In genomic region chr9:48697470-48697815, GRCm38 (mm10) we compare ENCODE assay signal across 18 mouse cellular contexts.
DNase-seq lines count a peak whose midpoint lies in the region; ATAC-seq lines count a peak whose summit lies in the region.
"Had no signal": no experiment of that assay in that cellular context is flagged by ENCODE, and none has a peak within 500 bp of the region (broad histone marks: within the 10 kb centered on the region; RNA-seq: fewer than 3 reads in every experiment).

No protein-coding gene starts in this region.

- H3K9me3 ChIP-seq in forebrain, embryonic 12.5 days: no peaks in the 10 kb centered on the region
- H3K9me3 ChIP-seq in forebrain, embryonic 15.5 days: no peaks in the 10 kb centered on the region
- H3K9me3 ChIP-seq in midbrain, embryonic 10.5 days (replicated peaks): no peaks in the 10 kb centered on the region
- no peaks in the 10 kb centered on the region for H3K9me3 ChIP-seq in midbrain, embryonic 15.5 days
- H3K9me3 ChIP-seq in embryonic facial prominence, embryonic 14.5 days (ENCODE audit: control insufficient read depth, low read length): no peaks in the 10 kb centered on the region
- H3K9me3 ChIP-seq: embryonic facial prominence, embryonic 15.5 days; kidney, embryonic 15.5 days; liver, embryonic 13.5 days had no signal

- no peak overlapping the region for H3K4me2 ChIP-seq in forebrain, embryonic 12.5 days
- no peak overlapping the region for H3K4me2 ChIP-seq in forebrain, embryonic 15.5 days (replicated peaks)
- no peak overlapping the region for H3K4me2 ChIP-seq in midbrain, embryonic 15.5 days
- H3K4me2 ChIP-seq in embryonic facial prominence, embryonic 14.5 days (ENCODE audit: low read depth, low read length): no peak overlapping the region
- H3K4me2 ChIP-seq: embryonic facial prominence, embryonic 15.5 days; kidney, embryonic 15.5 days; limb, embryonic 13.5 days; liver, embryonic 13.5 days; lung, embryonic 14.5 days had no signal

- H3K27ac ChIP-seq in forebrain, embryonic 12.5 days: no peak overlapping the region
- no peak overlapping the region for H3K27ac ChIP-seq in forebrain, embryonic 15.5 days (replicated peaks)
- peak overlapping the region; percentile 93 for H3K27ac ChIP-seq in midbrain, embryonic 10.5 days (replicated peaks)
- H3K27ac ChIP-seq in midbrain, embryonic 15.5 days: no peak overlapping the region
- H3K27ac ChIP-seq in embryonic facial prominence, embryonic 14.5 days (replicated peaks; ENCODE audit: low read depth, low read length): no peak overlapping the region
- H3K27ac ChIP-seq: embryonic facial prominence, embryonic 15.5 days; kidney, embryonic 15.5 days; limb, embryonic 13.5 days; liver, embryonic 13.5 days had no signal

- peak; percentile 58 for DNase-seq in midbrain, embryonic 10.5 days (ENCODE audit: low spot score)
- DNase-seq in thymus, postnatal 0 days (ENCODE audit: low spot score): peak; percentile 28
- DNase-seq in thymus, adult 18-20 months: no peak
- DNase-seq in embryonic facial prominence, embryonic 14.5 days (ENCODE audit: low spot score): no peak
- DNase-seq in kidney, postnatal 14 days: no peak
- DNase-seq: cerebellum, adult 2 months; gastrocnemius, postnatal 25 days; liver, embryonic 13.5 days; lung, embryonic 14.5 days; lung, postnatal 36 days had no signal

- H3K4me3 ChIP-seq in forebrain, embryonic 12.5 days (replicated peaks): no peak overlapping the region
- no peak overlapping the region for H3K4me3 ChIP-seq in forebrain, embryonic 15.5 days
- peak overlapping the region; percentile 28; the same call in 1 of the 2 replicates for H3K4me3 ChIP-seq in midbrain, embryonic 10.5 days
- no peak overlapping the region for H3K4me3 ChIP-seq in midbrain, embryonic 15.5 days
- H3K4me3 ChIP-seq in embryonic facial prominence, embryonic 14.5 days (ENCODE audit: low read depth, low read length): no peak overlapping the region
- H3K4me3 ChIP-seq: embryonic facial prominence, embryonic 15.5 days; kidney, embryonic 15.5 days; limb, embryonic 13.5 days; liver, embryonic 13.5 days had no signal

- WGBS in forebrain, embryonic 12.5 days: 20% methylated on average over 2 of the region's 2 CpGs
- WGBS in forebrain, embryonic 15.5 days: 19% methylated on average over 2 of the region's 2 CpGs
- 21% methylated on average over 2 of the region's 2 CpGs for WGBS in midbrain, embryonic 10.5 days
- WGBS in midbrain, embryonic 15.5 days: 14% methylated on average over 2 of the region's 2 CpGs
- WGBS in embryonic facial prominence, embryonic 14.5 days: 64% methylated on average over 2 of the region's 2 CpGs

- H3K4me1 ChIP-seq in forebrain, embryonic 12.5 days: peaks cover 46% of the 10 kb centered on the region
- H3K4me1 ChIP-seq in forebrain, embryonic 15.5 days: peaks cover 4% of the 10 kb centered on the region; the same call in 1 of the 2 replicates
- peaks cover 90% of the 10 kb centered on the region for H3K4me1 ChIP-seq in midbrain, embryonic 10.5 days
- H3K4me1 ChIP-seq in midbrain, embryonic 15.5 days: peaks cover 26% of the 10 kb centered on the region
- no peaks in the 10 kb centered on the region for H3K4me1 ChIP-seq in embryonic facial prominence, embryonic 14.5 days (ENCODE audit: control insufficient read depth, insufficient read depth, low read length)
- H3K4me1 ChIP-seq: liver, embryonic 13.5 days had no signal

- no peak overlapping the region for H3K9ac ChIP-seq in forebrain, embryonic 12.5 days
- no peak overlapping the region for H3K9ac ChIP-seq in forebrain, embryonic 15.5 days (replicated peaks)
- H3K9ac ChIP-seq in midbrain, embryonic 15.5 days: no peak overlapping the region
- H3K9ac ChIP-seq in embryonic facial prominence, embryonic 14.5 days (ENCODE audit: low read depth, low read length): no peak overlapping the region
- H3K9ac ChIP-seq: embryonic facial prominence, embryonic 15.5 days; kidney, embryonic 15.5 days; limb, embryonic 13.5 days; liver, embryonic 13.5 days; lung, embryonic 14.5 days had no signal

- no peaks in the 10 kb centered on the region for H3K36me3 ChIP-seq in forebrain, embryonic 12.5 days (replicated peaks)
- no peaks in the 10 kb centered on the region for H3K36me3 ChIP-seq in forebrain, embryonic 15.5 days
- peaks cover 12% of the 10 kb centered on the region for H3K36me3 ChIP-seq in midbrain, embryonic 10.5 days
- no peaks in the 10 kb centered on the region for H3K36me3 ChIP-seq in midbrain, embryonic 15.5 days (replicated peaks)
- H3K36me3 ChIP-seq in embryonic facial prominence, embryonic 14.5 days (ENCODE audit: control insufficient read depth, insufficient read depth, low read length): no peaks in the 10 kb centered on the region
- H3K36me3 ChIP-seq: embryonic facial prominence, embryonic 15.5 days; kidney, embryonic 15.5 days; limb, embryonic 13.5 days; liver, embryonic 13.5 days had no signal

- 0 out of 2 replicates have a peak, but pooled peaks have one; percentile 9 for ATAC-seq in forebrain, embryonic 12.5 days (ENCODE audit: low FRiP score)
- ATAC-seq in forebrain, embryonic 15.5 days (replicated peaks): no peak
- no peak for ATAC-seq in midbrain, embryonic 15.5 days (replicated peaks)
- ATAC-seq in embryonic facial prominence, embryonic 14.5 days (ENCODE audit: low read depth): 0 out of 2 replicates have a peak, but pooled peaks have one; percentile 18
- ATAC-seq: intestine, embryonic 16.5 days had no signal

- peaks cover 40% of the 10 kb centered on the region for H3K27me3 ChIP-seq in forebrain, embryonic 12.5 days
- peaks cover 13% of the 10 kb centered on the region for H3K27me3 ChIP-seq in forebrain, embryonic 15.5 days
- peaks cover 4% of the 10 kb centered on the region; the same call in 1 of the 2 replicates for H3K27me3 ChIP-seq in midbrain, embryonic 10.5 days (ENCODE audit: low read depth, poor library complexity, severe bottlenecking)
- H3K27me3 ChIP-seq in midbrain, embryonic 15.5 days (replicated peaks): 0 out of 2 replicates have a peak, but pooled peaks cover 3% of the 10 kb centered on the region
- H3K27me3 ChIP-seq in embryonic facial prominence, embryonic 14.5 days (replicated peaks; ENCODE audit: control insufficient read depth, insufficient read depth, low read length): no peaks in the 10 kb centered on the region; the same call in 1 of the 2 replicates
- H3K27me3 ChIP-seq: CH12.LX had no signal

Comparison
In these comparisons a context has a peak if more than half of its experiments do, and no peak if none do; other contexts are left out.
1. ATAC-seq: peak in forebrain, embryonic 12.5 days (single experiment) and embryonic facial prominence, embryonic 14.5 days (single experiment); none in forebrain, embryonic 15.5 days (single experiment) and midbrain, embryonic 15.5 days (single experiment).
2. DNase-seq: peak in midbrain, embryonic 10.5 days (single experiment) and thymus, postnatal 0 days (single experiment); none in thymus, adult 18-20 months (0 of 2), embryonic facial prominence, embryonic 14.5 days (single experiment) and kidney, postnatal 14 days (single experiment).